Mouse (Mus musculus) adrenal gland, postnatal 10 days (tissue): Measurements from ENCODE around the gene Ssmem1. TPM values are rescaled to one million over a fixed set of nuclear protein-coding genes. Genes with fewer than 3 reads are reported as not detected.

Experiments
- DNase-seq: peaks from one replicate; pipeline ENCODE4 v3.0.0; 2021; ENCODE audit warnings: mixed read lengths
- total RNA-seq, 2 experiments: library from RNA; stranded (reverse); gene quantifications; 2 replicates each; pipeline ENCODE4 v1.2.3; 2021

The Ssmem1 gene
- total RNA-seq, 2 experiments from 2014 or later: 0.24 to 0.27 TPM

- DNase-seq: no peak
These were observed 45.0 kb downstream of the Ssmem1 start for GRCm38 (mm10) chr6:30554621-30555170.

- DNase-seq: peak; percentile 79
These were observed 46.4 kb downstream of the Ssmem1 start for GRCm38 (mm10) chr6:30556080-30556479.

- DNase-seq: peak; percentile 30
These were observed 50.1 kb downstream of the Ssmem1 start for GRCm38 (mm10) chr6:30559726-30560125.

- DNase-seq: no peak
These were observed 52.5 kb downstream of the Ssmem1 start for GRCm38 (mm10) chr6:30562132-30562531.

- DNase-seq: no peak
These were observed 53.9 kb downstream of the Ssmem1 start for GRCm38 (mm10) chr6:30563575-30563974.

- no peak for DNase-seq
These were observed 54.4 kb downstream of the Ssmem1 start for GRCm38 (mm10) chr6:30564051-30564450.

- no peak for DNase-seq
These were observed 58.4 kb downstream of the Ssmem1 start, which contains the start of gene Cpa4 for GRCm38 (mm10) chr6:30568069-30568468. TSS of gene Cpa4 (plus strand) at chr6:30568369.

GRCm38 (mm10) chr6:30569331-30569730 lies 59.7 kb downstream of the Ssmem1 start:
- no peak for DNase-seq

Other genes starting within 250 kb of the Ssmem1 start
- gene Ube2h, start 205.3 kb upstream of the Ssmem1 start, total RNA-seq: 100 to 1,000 TPM; 106 to 117 TPM
- 10 to 100 TPM; 20.6 to 25.3 TPM for gene Zc3hc1, start 118.8 kb upstream of the Ssmem1 start, total RNA-seq
- gene Klhdc10, start 108.0 kb upstream of the Ssmem1 start, total RNA-seq: 10 to 100 TPM; 65.9 to 76.6 TPM
- 10 to 100 TPM; 20.2 to 24.3 TPM for gene Tmem209, start 66 bp upstream of the Ssmem1 start, total RNA-seq
- 1 to 10 TPM in 1 of 2 experiments, under 1 TPM in 1; 0.90 to 2.8 TPM for gene Cpa2, start 31.7 kb downstream of the Ssmem1 start, total RNA-seq
- gene Cpa4, start 58.5 kb downstream of the Ssmem1 start, total RNA-seq: 1 to 10 TPM; 1.4 to 1.7 TPM
- not detected for gene Cpa5, start 101.2 kb downstream of the Ssmem1 start, total RNA-seq
- gene Cpa1, start 129.4 kb downstream of the Ssmem1 start, total RNA-seq: under 1 TPM in 1 of 2 experiments, not detected in 1; 0.36 TPM
- gene Cep41, start 183.9 kb downstream of the Ssmem1 start, total RNA-seq: 1 to 10 TPM; 6.7 to 9.1 TPM
- gene Mest, start 213.7 kb downstream of the Ssmem1 start, total RNA-seq: 100 to 1,000 TPM; 149 to 191 TPM